Mouse (Mus musculus): ENCODE results near the gene Ly6g5b.

The Ly6g5b gene

DNA sequence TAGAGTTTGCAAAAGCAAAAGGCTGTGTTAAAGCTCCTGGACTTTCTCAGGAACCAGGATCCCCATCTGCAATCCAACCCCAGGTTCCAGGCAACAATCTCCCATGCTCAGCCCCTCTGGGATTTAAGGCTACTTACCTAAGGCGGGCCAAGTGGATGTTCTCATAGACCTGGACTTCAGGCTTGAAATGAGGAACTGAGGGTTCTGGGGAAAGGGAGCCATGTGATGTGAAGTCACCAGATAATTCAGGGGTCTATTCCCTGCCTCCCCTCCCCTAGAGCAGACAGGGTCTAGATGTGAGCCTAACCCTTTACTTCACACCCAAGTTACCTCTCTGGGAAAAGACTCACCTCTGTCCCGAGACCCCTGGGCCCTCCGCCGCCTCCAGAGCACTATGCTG, 34.5 kb downstream of the Ly6g5b start:
- DNase-seq (ENCODE audit: low read depth, low spot score): no peak

DNA sequence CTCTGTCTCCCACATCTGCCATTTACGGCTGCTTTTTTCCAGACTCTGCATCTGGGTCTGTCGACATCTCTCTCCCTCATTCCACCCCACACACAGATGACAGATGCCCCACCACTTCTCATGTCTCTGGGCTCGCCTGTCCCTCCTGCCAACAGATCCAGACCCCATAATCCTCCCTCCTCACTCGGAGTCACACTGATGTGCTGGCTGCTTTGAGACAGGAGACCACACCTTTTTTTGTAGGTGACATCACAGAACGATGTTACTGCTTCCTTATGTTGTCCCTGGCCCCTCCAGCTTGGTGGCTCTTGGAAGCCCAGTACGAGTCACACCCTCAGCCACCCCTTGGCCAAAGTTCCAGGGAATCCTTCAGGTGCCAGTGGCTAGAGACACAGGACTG, 35.0 kb downstream of the Ly6g5b start:
- no peak for DNase-seq (ENCODE audit: low read depth, low spot score)

DNA sequence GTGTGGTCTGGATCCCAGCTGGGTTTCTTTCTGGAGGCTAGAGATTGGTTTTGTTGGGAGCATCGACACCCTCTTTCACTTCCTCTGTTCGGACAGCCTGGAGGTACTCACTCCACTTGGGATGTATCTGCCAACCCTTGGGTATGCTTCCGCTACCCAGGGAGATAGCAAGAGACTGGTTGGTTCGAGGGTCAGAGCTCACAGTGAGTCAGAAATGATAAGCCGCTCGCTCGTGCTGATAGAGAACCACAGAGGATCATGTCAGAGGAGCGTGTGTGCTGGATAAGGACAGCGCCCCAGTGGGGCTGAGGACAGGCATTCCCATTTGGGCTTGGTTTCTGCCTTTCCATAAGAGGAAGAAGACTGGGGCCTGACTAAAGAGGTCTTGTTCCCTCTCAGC, 35.5 kb downstream of the Ly6g5b start:
- DNase-seq (ENCODE audit: low read depth, low spot score): no peak

DNA sequence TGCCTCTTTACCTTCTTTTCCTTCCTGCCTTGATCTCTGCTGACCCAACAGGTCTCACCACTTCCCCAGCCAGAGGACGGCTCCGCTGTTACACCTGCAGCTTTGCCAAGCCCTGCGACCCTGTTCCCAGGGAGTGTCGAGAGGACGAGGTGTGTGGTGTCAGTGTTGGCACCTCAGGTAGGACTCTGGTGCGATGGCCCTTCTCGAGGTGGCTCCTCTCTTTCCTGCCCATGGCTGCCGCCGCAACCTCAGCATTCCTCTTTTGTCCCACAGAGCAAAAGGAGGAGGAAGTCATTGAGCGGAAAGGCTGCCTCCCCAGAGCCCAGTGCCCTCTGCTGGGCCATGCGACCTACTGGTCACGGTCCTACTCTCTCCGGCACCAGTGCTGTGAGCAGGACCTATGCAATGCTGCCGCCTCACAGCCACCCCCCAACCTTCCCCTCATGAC, 37.4 kb downstream of the Ly6g5b start, which contains the start of gene Ly6g6d:
Gene Ly6g6d (minus strand): TSS at position 280 of the 448 bp plus-strand sequence.
- no peak for DNase-seq (ENCODE audit: low read depth, low spot score)

DNA sequence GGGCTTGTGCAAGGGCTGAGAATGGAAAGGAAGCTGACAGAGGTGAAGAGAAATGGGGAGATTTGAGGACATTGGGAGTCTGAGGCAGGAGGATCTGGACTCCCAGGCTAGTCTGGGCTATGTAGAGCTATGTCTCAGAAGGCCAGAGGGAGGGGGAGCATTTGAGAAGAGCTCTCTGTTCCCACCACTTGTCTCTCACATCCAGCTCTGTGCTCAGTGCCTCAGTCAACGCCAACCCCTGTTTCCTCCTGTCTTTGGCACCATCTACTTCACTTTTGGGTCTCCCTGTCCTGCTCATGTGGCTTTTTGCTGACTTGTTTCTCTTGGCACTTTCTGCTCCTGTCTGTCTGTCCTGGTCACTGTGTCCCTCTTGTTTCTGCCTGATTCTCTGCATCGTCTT, 37.9 kb downstream of the Ly6g5b start:
- DNase-seq (ENCODE audit: low read depth, low spot score): no peak

DNA sequence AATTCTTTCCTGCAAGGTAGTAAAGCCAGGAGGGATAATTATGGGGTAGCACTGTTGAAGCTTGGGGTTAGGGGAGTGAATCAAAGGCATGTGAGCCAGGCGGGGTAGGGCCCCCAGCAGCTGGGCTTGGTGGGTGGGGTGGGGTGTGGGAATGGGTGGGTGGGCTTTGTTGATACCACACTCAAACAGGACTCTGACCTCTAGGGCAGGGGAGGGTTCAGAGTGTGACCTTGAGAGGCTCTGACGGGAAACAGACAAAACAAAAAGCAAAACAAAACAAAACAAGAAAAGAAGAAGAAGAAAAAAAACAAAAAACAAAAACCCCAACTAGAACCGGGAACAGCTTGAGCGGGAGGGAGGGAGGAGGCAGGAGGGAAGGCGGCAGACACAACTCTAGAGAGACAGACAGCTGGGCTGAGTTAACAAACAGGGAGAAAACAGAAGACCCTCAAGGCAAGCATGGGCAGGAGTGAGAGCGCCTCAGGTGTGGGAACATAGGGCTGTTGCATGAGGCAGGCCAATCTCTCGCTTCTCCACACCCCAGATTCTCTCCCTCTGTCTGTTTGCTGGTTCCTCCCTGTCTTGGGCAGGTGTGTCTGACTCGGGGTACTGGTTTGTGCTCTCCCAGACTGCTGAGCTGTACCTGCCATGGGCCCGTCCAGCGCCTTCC, 38.6 kb downstream of the Ly6g5b start, which contains the start of gene Ly6g6e:
Gene Ly6g6e (plus strand): TSS at position 396 of the 670 bp plus-strand sequence.
- no peak for DNase-seq (ENCODE audit: low read depth, low spot score)

DNA sequence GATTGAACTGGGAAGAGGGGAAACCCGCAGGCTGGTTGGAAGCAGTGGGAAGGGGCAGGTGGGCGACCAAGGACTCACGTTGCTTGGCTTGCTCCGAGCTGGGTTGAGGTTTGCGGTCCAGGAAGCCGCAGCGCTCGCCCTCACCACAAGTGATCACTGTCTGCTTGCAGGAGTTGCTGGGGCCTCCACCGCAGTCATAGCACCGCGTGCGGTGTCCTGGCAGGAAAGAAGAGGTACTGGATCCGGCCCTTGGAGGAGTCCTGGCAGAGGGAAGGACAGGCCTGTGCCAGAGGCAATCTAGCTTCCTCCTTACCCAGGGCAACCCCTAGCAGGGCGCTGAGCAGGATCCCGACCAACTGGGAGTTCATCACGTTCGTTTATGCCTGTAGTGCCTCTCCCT, 41.1 kb downstream of the Ly6g5b start:
- no peak for DNase-seq (ENCODE audit: low read depth, low spot score)

DNA sequence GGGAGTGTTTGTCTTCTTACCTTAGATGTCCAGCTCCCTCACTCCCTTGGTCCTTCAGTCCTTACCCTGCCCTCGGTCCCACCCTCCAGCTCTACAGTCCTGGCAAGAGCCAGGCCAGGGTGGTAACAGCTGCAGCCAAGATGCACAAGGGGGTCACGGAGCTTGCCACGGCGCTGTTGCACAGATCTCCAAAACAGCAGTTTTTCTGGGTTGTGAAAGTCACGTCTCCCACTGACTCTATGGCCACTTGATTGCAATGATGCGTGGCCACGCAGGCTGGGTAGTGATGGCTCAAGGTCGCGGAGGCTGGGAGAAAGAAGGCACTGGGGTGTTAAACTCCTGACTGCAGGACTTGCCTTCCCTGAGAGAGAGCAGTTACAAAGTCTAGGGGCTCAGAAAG, 43.8 kb downstream of the Ly6g5b start:
- no peak for DNase-seq (ENCODE audit: low read depth, low spot score)

DNA sequence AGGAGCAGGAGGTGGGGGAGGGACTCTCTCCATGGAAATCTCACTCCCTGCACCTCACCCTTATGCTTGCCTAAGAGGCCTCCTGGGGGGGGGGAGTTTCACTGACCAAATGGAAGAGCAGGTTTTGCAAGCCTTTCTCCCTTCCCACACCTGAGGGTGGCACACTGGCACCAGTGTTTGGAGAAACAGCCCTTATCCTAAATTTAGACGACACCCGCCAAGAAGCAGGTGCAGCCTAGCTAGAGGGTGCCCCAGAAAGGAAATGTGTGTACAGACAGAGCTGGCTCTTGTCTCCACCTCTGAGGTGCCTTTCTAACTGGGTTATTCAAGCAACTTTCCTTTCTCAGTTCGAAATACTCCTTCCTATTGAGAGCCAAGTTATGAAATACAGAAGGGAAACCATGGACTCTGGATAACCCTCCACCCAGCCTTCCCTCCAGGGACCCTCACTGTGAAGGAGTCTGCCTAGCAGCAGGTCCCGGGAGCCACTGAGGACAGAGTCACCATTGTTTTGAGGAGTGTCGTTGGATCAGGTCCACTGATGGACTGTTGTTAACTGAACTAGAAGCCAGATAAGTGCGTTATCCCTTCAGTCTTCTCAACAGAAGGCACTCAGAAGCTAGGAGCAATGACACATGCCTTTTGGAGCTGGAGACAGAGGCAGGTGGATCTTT, 44.5 kb downstream of the Ly6g5b start:
- no peak for DNase-seq (ENCODE audit: low read depth, low spot score)

DNA sequence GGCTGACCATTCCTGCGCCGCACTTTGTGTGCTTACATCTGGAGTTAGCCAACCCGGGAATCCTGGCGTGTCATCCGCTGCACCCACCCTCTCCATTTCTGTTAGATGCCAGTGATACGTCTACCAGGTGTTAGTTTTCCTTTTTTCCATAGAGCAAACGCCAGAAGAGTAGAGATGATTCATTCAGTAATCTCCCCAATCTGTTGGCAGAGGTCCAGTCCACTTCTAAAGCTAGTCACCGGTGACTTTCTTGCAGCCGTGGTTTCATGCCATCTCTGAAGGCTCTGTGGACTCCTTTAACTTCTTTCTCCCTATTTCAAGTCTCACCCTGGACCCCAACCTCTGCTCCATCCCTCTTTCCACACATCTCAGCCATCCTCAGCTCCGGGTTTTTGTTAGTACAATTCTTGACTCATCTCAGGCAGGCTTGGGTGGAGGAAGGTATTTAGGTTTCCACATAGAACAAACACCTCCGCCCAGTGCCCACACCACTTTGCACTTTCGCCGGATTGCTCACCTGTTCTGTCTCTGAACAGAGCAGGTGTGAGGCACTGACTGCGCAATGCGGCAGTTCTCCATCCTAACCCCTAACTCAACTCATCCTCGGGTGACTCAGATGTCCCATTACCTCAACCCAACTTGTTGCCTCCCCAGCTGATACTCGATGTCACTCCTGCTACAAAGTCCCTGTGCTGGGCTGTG, 46.9 kb downstream of the Ly6g5b start:
- no peak for DNase-seq (ENCODE audit: low read depth, low spot score)

DNA sequence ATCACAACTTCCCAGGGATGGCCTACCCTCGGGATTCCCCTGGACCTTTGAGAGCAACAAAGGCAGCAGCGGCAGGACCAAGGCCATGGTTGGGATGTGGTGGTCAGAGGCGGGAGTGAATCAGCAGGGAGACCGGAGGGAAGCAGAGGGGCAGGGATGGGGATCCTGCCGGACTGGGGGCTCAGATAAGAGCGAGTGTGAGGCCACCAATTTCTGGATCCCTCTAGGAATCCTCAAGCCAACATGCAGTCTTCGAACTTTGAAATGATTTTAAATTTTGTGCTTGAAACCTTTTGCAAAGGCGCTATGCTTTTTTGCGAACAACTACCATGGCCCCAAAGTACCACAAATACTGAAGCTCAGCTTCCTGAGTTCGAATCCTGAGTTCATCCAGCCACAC, 49.1 kb downstream of the Ly6g5b start, which contains the start of gene Mpig6b:
Gene Mpig6b (minus strand): TSS at position 101 of the 400 bp plus-strand sequence.
- no peak for DNase-seq (ENCODE audit: low read depth, low spot score)

DNA sequence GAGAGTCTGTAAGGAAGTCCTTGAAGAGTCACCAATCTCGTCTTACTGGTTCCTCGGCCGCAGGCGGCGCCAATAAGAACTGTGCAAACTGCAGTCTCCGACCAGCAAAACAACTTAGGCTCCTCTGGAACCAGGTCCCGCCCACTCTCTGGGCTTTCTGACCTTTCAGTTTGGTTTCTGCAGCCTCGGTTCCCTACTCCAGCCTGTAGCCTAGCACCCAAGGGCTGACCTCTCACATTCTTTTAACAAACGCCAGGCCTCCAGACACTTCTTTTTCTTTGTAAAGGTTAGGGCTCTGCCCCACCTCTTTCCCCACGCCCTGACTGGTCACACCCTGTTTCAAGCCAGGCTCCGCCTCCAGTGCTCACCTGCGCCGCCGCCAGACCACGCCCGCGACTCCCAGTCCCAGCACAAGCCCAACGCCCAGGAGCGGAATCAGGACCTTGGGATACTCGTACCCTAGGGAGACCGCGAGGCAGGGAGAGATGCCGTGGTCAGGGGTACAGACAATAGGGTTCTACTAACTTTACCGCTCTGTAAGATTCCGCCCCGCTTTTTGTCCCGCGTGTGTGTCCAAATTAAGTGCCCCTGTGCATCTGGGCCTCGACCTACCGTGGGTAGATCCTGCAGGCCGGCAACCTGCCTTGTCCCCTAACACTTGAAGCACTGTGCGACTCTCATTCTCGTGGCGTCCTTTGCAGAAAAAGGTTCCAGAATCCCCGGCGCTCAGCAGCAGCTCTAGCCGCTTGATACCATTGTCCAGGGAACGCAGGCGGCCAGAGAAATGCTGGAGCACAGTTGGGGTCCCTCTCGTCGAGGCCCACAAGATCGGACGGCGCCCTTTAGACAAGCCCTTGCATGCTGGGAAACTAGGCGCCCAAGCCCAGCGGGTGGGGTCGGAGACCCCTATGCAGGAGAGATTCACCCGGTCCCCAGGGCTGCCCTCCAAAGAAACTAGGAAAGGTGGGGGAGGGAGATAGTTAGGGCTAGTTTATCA, 50.0 kb downstream of the Ly6g5b start, which contains the start of gene Ly6g6c:
Gene Ly6g6c (plus strand): TSS at position 438 of the 997 bp plus-strand sequence.
- peak; percentile 54 for DNase-seq (ENCODE audit: low read depth, low spot score)

DNA sequence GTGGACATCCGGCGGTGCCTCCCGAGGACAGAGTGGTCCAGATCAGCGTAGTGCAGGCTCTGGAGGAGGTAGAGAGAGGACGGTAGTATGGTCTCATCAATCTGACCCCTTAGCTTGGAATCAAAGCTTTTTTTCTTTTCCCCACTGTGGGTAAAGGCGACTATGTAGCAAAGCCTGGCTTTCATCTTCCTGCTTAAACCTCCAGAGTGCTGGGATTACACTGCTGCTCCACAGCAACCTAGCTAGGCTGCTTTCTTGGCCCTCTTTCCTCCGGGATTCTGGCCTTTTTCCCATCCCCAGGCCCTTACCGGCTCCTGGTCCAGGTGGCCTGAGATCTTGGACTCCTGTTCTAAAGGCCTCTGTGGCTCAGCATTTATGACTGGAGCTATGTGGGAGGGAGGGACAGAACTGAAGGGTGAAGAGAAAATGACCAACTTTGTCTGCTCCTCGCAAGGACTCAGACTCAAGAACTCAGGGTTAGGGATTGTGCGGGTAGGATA, 50.8 kb downstream of the Ly6g5b start:
- DNase-seq (ENCODE audit: low read depth, low spot score): no peak
